Mouse (Mus musculus) forebrain, embryonic 15.5 days (tissue): Measurements from ENCODE around the gene Golga1. TPM values are rescaled to one million over a fixed set of nuclear protein-coding genes. Genes with fewer than 3 reads are reported as not detected.

ENCODE experiments used
- polyA plus RNA-seq: library from polyadenylated mRNA; unstranded; fragments of >200 nt; fragmentation: Nextera tagmentation; extraction: Ambion mirVana; gene quantifications from 2 replicates; pipeline ENCODE4 v1.2.1, GENCODE M21; 2015

Golga1 gene
- polyA plus RNA-seq, 1 experiment from 2014 or later, result 37.5 TPM

Other genes starting within 250 kb of the Golga1 start
- 1.1 and 1.7 TPM in 2 replicates for gene Nr6a1, start 137.9 kb downstream of the Golga1 start, polyA plus RNA-seq
- gene Olfml2a, start 133.6 kb downstream of the Golga1 start, polyA plus RNA-seq, result 1.7 and 1.8 TPM in 2 replicates
- 1.9 and 2.0 TPM in 2 replicates for gene Wdr38, start 68.1 kb downstream of the Golga1 start, polyA plus RNA-seq
- gene Arpc5l, start 60.2 kb downstream of the Golga1 start, polyA plus RNA-seq, result 148 and 158 TPM in 2 replicates
- gene Rpl35, start 59.9 kb downstream of the Golga1 start, polyA plus RNA-seq, result 763 and 830 TPM in 2 replicates
- 17.5 and 19.6 TPM in 2 replicates for gene Scai, start 125.2 kb upstream of the Golga1 start, polyA plus RNA-seq
- gene Ppp6c, start 160.9 kb upstream of the Golga1 start, polyA plus RNA-seq, result 74.9 and 75.7 TPM in 2 replicates